36 mouse cellular contexts compared by ENCODE assay signal in genomic region chr1:81042907-81043868, GRCm38 (mm10). TPM values are rescaled to one million over a fixed set of nuclear protein-coding genes. Genes with fewer than 3 reads are reported as not detected.
DNase-seq lines count a peak whose midpoint lies in the region; ATAC-seq lines count a peak whose summit lies in the region.
"Had no signal": no experiment of that assay in that cellular context is flagged by ENCODE, and none has a peak within 500 bp of the region (broad histone marks: within the 10 kb centered on the region; RNA-seq: fewer than 3 reads in every experiment).

No protein-coding gene starts in this region.

- H3K4me1 ChIP-seq in hindbrain, embryonic 13.5 days (replicated peaks) = no peaks in the 10 kb centered on the region
- peaks cover 4% of the 10 kb centered on the region; the same call in 1 of the 2 replicates for H3K4me1 ChIP-seq in hindbrain, embryonic 10.5 days (replicated peaks)
- H3K4me1 ChIP-seq in forebrain, embryonic 14.5 days (ENCODE audit: control insufficient read depth, insufficient read depth, low read length) = no peaks in the 10 kb centered on the region
- no peaks in the 10 kb centered on the region for H3K4me1 ChIP-seq in midbrain, embryonic 14.5 days (ENCODE audit: control insufficient read depth, insufficient read depth, low read length)
- H3K4me1 ChIP-seq: embryonic facial prominence, embryonic 15.5 days; heart, embryonic 10.5 days; heart, embryonic 15.5 days; hindbrain, embryonic 15.5 days; intestine, embryonic 15.5 days; limb, embryonic 10.5 days; limb, embryonic 15.5 days; liver, embryonic 13.5 days; megakaryocyte, embryonic 14.5 days; neural tube, embryonic 12.5 days had no signal

- H3K27me3 ChIP-seq in hindbrain, embryonic 13.5 days = no peaks in the 10 kb centered on the region
- no peaks in the 10 kb centered on the region for H3K27me3 ChIP-seq in hindbrain, embryonic 10.5 days (ENCODE audit: insufficient read depth, poor library complexity, severe bottlenecking)
- H3K27me3 ChIP-seq in forebrain, embryonic 14.5 days (replicated peaks; ENCODE audit: control insufficient read depth, insufficient read depth, low read length) = no peaks in the 10 kb centered on the region
- H3K27me3 ChIP-seq in midbrain, embryonic 14.5 days (ENCODE audit: control insufficient read depth, insufficient read depth, low read length) = no peaks in the 10 kb centered on the region
- H3K27me3 ChIP-seq: embryonic facial prominence, embryonic 15.5 days; heart, embryonic 15.5 days; hindbrain, embryonic 15.5 days; intestine, embryonic 15.5 days; limb, embryonic 15.5 days; liver, embryonic 13.5 days; megakaryocyte, embryonic 14.5 days; neural tube, embryonic 12.5 days had no signal

- 36% methylated on average over 5 of the region's 5 CpGs for WGBS in hindbrain, embryonic 13.5 days
- WGBS in hindbrain, embryonic 10.5 days = 58% methylated on average over 5 of the region's 5 CpGs
- 40% methylated on average over 5 of the region's 5 CpGs for WGBS in forebrain, embryonic 14.5 days
- WGBS in midbrain, embryonic 14.5 days = 28% methylated on average over 5 of the region's 5 CpGs

- no peak overlapping the region for H3K9ac ChIP-seq in hindbrain, embryonic 13.5 days
- no peak overlapping the region for H3K9ac ChIP-seq in forebrain, embryonic 14.5 days (ENCODE audit: low read length)
- H3K9ac ChIP-seq in midbrain, embryonic 14.5 days (replicated peaks; ENCODE audit: low read length) = no peak overlapping the region
- H3K9ac ChIP-seq: embryonic facial prominence, embryonic 15.5 days; heart, embryonic 15.5 days; hindbrain, embryonic 15.5 days; intestine, embryonic 15.5 days; limb, embryonic 15.5 days; liver, embryonic 13.5 days; neural tube, embryonic 12.5 days had no signal

- ATAC-seq in hindbrain, embryonic 13.5 days (ENCODE audit: low FRiP score) = peak; percentile 69; the same call in 1 of the 2 replicates
- peak; percentile 80 for ATAC-seq in forebrain, embryonic 14.5 days
- no peak; the same call in 1 of the 2 replicates for ATAC-seq in midbrain, embryonic 14.5 days (ENCODE audit: low FRiP score, low TSS enrichment)
- ATAC-seq: activated CD4-positive, CD25-positive, alpha-beta regulatory T cell, adult 4 months; CD4-positive, CD25-positive, alpha-beta regulatory T cell, adult 4 months; intestine, embryonic 15.5 days; lung, postnatal 0 days had no signal

- no peak overlapping the region for H3K27ac ChIP-seq in hindbrain, embryonic 13.5 days
- no peak overlapping the region for H3K27ac ChIP-seq in hindbrain, embryonic 10.5 days
- H3K27ac ChIP-seq in forebrain, embryonic 14.5 days (ENCODE audit: low read depth, low read length) = no peak overlapping the region
- H3K27ac ChIP-seq in midbrain, embryonic 14.5 days (replicated peaks; ENCODE audit: low read depth, low read length) = no peak overlapping the region
- H3K27ac ChIP-seq: embryonic facial prominence, embryonic 15.5 days; heart, embryonic 10.5 days; heart, embryonic 15.5 days; hindbrain, embryonic 15.5 days; intestine, embryonic 15.5 days; limb, embryonic 10.5 days; limb, embryonic 15.5 days; liver, embryonic 13.5 days; neural tube, embryonic 12.5 days had no signal

- no peaks in the 10 kb centered on the region for H3K36me3 ChIP-seq in hindbrain, embryonic 13.5 days
- H3K36me3 ChIP-seq in hindbrain, embryonic 10.5 days = no peaks in the 10 kb centered on the region
- no peaks in the 10 kb centered on the region for H3K36me3 ChIP-seq in forebrain, embryonic 14.5 days (ENCODE audit: control insufficient read depth, insufficient read depth, low read length)
- no peaks in the 10 kb centered on the region for H3K36me3 ChIP-seq in midbrain, embryonic 14.5 days (ENCODE audit: control insufficient read depth, insufficient read depth, low read length)
- H3K36me3 ChIP-seq: embryonic facial prominence, embryonic 15.5 days; heart, embryonic 10.5 days; heart, embryonic 15.5 days; hindbrain, embryonic 15.5 days; intestine, embryonic 15.5 days; limb, embryonic 10.5 days; limb, embryonic 15.5 days; liver, embryonic 13.5 days; neural tube, embryonic 12.5 days had no signal

- no peaks in the 10 kb centered on the region for H3K9me3 ChIP-seq in hindbrain, embryonic 13.5 days
- H3K9me3 ChIP-seq in hindbrain, embryonic 10.5 days = no peaks in the 10 kb centered on the region
- no peaks in the 10 kb centered on the region for H3K9me3 ChIP-seq in forebrain, embryonic 14.5 days (replicated peaks; ENCODE audit: control insufficient read depth, low read length)
- H3K9me3 ChIP-seq in midbrain, embryonic 14.5 days (ENCODE audit: control insufficient read depth, low read length) = no peaks in the 10 kb centered on the region
- H3K9me3 ChIP-seq: embryonic facial prominence, embryonic 15.5 days; heart, embryonic 10.5 days; heart, embryonic 15.5 days; hindbrain, embryonic 15.5 days; intestine, embryonic 15.5 days; limb, embryonic 10.5 days; limb, embryonic 15.5 days; liver, embryonic 13.5 days; megakaryocyte, embryonic 14.5 days; neural tube, embryonic 12.5 days had no signal

- H3K4me3 ChIP-seq in hindbrain, embryonic 13.5 days = no peak overlapping the region
- no peak overlapping the region for H3K4me3 ChIP-seq in hindbrain, embryonic 10.5 days
- no peak overlapping the region for H3K4me3 ChIP-seq in forebrain, embryonic 14.5 days (ENCODE audit: low read depth, low read length)
- H3K4me3 ChIP-seq in midbrain, embryonic 14.5 days (replicated peaks; ENCODE audit: low read depth, low read length) = no peak overlapping the region
- H3K4me3 ChIP-seq: embryonic facial prominence, embryonic 15.5 days; heart, embryonic 10.5 days; heart, embryonic 15.5 days; hindbrain, embryonic 15.5 days; intestine, embryonic 15.5 days; limb, embryonic 10.5 days; limb, embryonic 15.5 days; liver, embryonic 13.5 days; megakaryocyte, embryonic 14.5 days; myocyte; neural tube, embryonic 12.5 days had no signal

- no peak for DNase-seq in hindbrain, embryonic 10.5 days (ENCODE audit: low spot score)
- DNase-seq in MN1 (ENCODE audit: low spot score) = peak; percentile 14
- DNase-seq in forebrain, embryonic 14.5 days (ENCODE audit: low spot score) = peak; percentile 46
- peak; percentile 57 for DNase-seq in midbrain, embryonic 14.5 days
- no peak for DNase-seq in spleen, postnatal 10 days (ENCODE audit: low spot score in 2 of 2)
- DNase-seq in Muller cell, postnatal 12 days (ENCODE audit: inconsistent ontology term) = no peak
- DNase-seq: adrenal gland, adult 2 months; cerebellum, adult 11 months; cerebellum, adult 9-10 months; gastrocnemius, postnatal 25 days; heart, adult 11 months; kidney, adult 2 months; kidney, postnatal 10 days; layer of hippocampus, postnatal 36 days; liver, embryonic 13.5 days; lung, adult 18-20 months; lung, postnatal 4 days; right cerebral cortex, adult 18-20 months; right cerebral cortex, postnatal 4 days; thymus, adult 2 months; thymus, postnatal 36 days had no signal

- no peak overlapping the region for H3K4me2 ChIP-seq in hindbrain, embryonic 13.5 days
- no peak overlapping the region for H3K4me2 ChIP-seq in forebrain, embryonic 14.5 days (ENCODE audit: low read length)
- H3K4me2 ChIP-seq in midbrain, embryonic 14.5 days (ENCODE audit: low read length) = no peak overlapping the region
- H3K4me2 ChIP-seq: embryonic facial prominence, embryonic 15.5 days; heart, embryonic 15.5 days; hindbrain, embryonic 15.5 days; intestine, embryonic 15.5 days; limb, embryonic 15.5 days; liver, embryonic 13.5 days; neural tube, embryonic 12.5 days had no signal

RNA-seq across cellular contexts. Expression of gene Nyap2, which starts 33.6 kb away (rescaled TPM):
- polyA plus RNA-seq in hindbrain, embryonic 13.5 days (2015; fragmentation: Nextera tagmentation; extraction: Ambion mirVana) = 13.1 and 14.1 TPM in 2 replicates
- polyA plus RNA-seq in hindbrain, embryonic 10.5 days (2016; fragmentation: Nextera tagmentation; extraction: Ambion mirVana) = 0.47 and 2.2 TPM in 2 replicates
- polyA plus RNA-seq in forebrain, embryonic 14.5 days (2014; fragmentation: Nextera tagmentation; extraction: Ambion mirVana) = 4.5 and 7.2 TPM in 2 replicates
- polyA plus RNA-seq in midbrain, embryonic 14.5 days (2014; fragmentation: Nextera tagmentation; extraction: Ambion mirVana) = 14.8 and 15.4 TPM in 2 replicates
- polyA plus RNA-seq: activated CD4-positive, CD25-positive, alpha-beta regulatory T cell, adult 4 months; CD4-positive, CD25-positive, alpha-beta regulatory T cell, adult 4 months; limb, embryonic 10.5 days; lung, postnatal 0 days; spleen, adult 2 months had no signal

Comparison
In these comparisons a context has a peak if more than half of its experiments do, and no peak if none do; other contexts are left out.
1. DNase-seq: peak in MN1 (single experiment), forebrain, embryonic 14.5 days (single experiment) and midbrain, embryonic 14.5 days (single experiment); none in hindbrain, embryonic 10.5 days (single experiment), spleen, postnatal 10 days (0 of 2) and Muller cell, postnatal 12 days (single experiment).